In the genomic region with DNA sequence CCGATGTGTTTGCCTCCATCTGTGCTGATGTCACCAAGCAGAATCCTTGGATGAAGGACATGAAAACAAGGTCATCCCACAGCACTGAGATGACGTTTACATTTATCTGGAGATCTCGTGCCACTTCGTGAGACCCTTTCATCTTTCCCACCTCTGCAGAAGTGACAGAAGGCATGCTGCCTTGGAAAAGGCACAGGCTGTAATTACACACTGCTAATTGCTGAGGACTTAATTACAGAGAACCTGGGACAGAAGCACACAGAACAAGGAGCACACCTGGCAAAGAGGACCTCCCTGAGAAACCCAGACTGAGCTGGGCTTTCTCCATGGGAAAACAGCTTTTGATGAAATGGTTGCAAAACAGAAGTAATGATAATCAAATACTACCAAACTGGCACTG, we compare ENCODE assay signal across 12 mouse cellular contexts.
"Had no signal": no experiment of that assay in that cellular context is flagged by ENCODE, and none has a peak within 500 bp of the region (broad histone marks: within the 10 kb centered on the region; RNA-seq: fewer than 3 reads in every experiment).

No protein-coding gene starts in this region.

- H3K27ac ChIP-seq: limb, embryonic 12.5 days; liver, embryonic 15.5 days; midbrain, embryonic 13.5 days had no signal

- DNase-seq: kidney, postnatal 25 days; layer of hippocampus, adult 9-11 months; lung, adult 2 months; lung, postnatal 36 days; right cerebral cortex, adult 18-20 months; right cerebral cortex, postnatal 25 days; thymus, postnatal 36 days had no signal

- H3K36me3 ChIP-seq: liver, embryonic 15.5 days had no signal

- H3K9ac ChIP-seq: limb, embryonic 12.5 days; liver, embryonic 15.5 days; midbrain, embryonic 13.5 days had no signal

- H3K9me3 ChIP-seq: limb, embryonic 12.5 days; liver, embryonic 15.5 days; midbrain, embryonic 13.5 days had no signal

- H3K4me2 ChIP-seq: limb, embryonic 12.5 days; liver, embryonic 11.5 days; liver, embryonic 15.5 days; midbrain, embryonic 13.5 days had no signal

- H3K4me3 ChIP-seq: limb, embryonic 12.5 days; liver, embryonic 15.5 days; midbrain, embryonic 13.5 days had no signal

- H3K27me3 ChIP-seq: limb, embryonic 12.5 days; liver, embryonic 15.5 days; midbrain, embryonic 13.5 days had no signal

- ATAC-seq: lung, postnatal 0 days; midbrain, embryonic 13.5 days had no signal
